ENCODE assay signal across 8 mouse cellular contexts in genomic region chr14:31660312-31661093, GRCm38 (mm10). TPM values are rescaled to one million over a fixed set of nuclear protein-coding genes. Genes with fewer than 3 reads are reported as not detected.
DNase-seq lines count a peak whose midpoint lies in the region; ATAC-seq lines count a peak whose summit lies in the region.

No protein-coding gene starts in this region.

- peaks cover 56% of the 10 kb centered on the region for H3K4me1 ChIP-seq in lung, embryonic 16.5 days (replicated peaks; ENCODE audit: control insufficient read depth, insufficient read depth, low read length)
- peaks cover 65% of the 10 kb centered on the region for H3K4me1 ChIP-seq in forebrain, embryonic 13.5 days
- peaks cover 60% of the 10 kb centered on the region for H3K4me1 ChIP-seq in intestine, embryonic 16.5 days (ENCODE audit: control insufficient read depth, insufficient read depth, low read length)
- H3K4me1 ChIP-seq in stomach, embryonic 16.5 days (ENCODE audit: control insufficient read depth, insufficient read depth, low read length) = peaks cover 73% of the 10 kb centered on the region

- DNase-seq in lung, postnatal 4 days = no peak
- no peak for DNase-seq in right cerebral cortex, postnatal 36 days (ENCODE audit: low spot score in 2 of 2)
- DNase-seq in liver = no peak
- no peak for DNase-seq in cerebellum, postnatal 36 days

- H3K4me2 ChIP-seq in lung, embryonic 16.5 days (ENCODE audit: low read depth, low read length) = no peak overlapping the region
- H3K4me2 ChIP-seq in forebrain, embryonic 13.5 days = no peak overlapping the region; the same call in 1 of the 2 replicates
- H3K4me2 ChIP-seq in intestine, embryonic 16.5 days (ENCODE audit: low read depth, low read length) = no peak overlapping the region
- no peak overlapping the region for H3K4me2 ChIP-seq in stomach, embryonic 16.5 days (ENCODE audit: low read depth, low read length)

- 76% methylated on average over 7 of the region's 7 CpGs for WGBS in lung, embryonic 16.5 days
- WGBS in forebrain, embryonic 13.5 days = 35% methylated on average over 7 of the region's 7 CpGs
- 55% methylated on average over 7 of the region's 7 CpGs for WGBS in intestine, embryonic 16.5 days
- WGBS in stomach, embryonic 16.5 days = 63% methylated on average over 7 of the region's 7 CpGs

- H3K27ac ChIP-seq in lung, embryonic 16.5 days (ENCODE audit: low read length) = peak overlapping the region; percentile 21
- peak overlapping the region; percentile 99 for H3K27ac ChIP-seq in forebrain, embryonic 13.5 days
- H3K27ac ChIP-seq in intestine, embryonic 16.5 days (ENCODE audit: low read length) = peak overlapping the region; percentile 74
- H3K27ac ChIP-seq in stomach, embryonic 16.5 days (ENCODE audit: low read length) = peak overlapping the region; percentile 100

- 0 out of 2 replicates have a peak overlapping the region, but pooled peaks have one; percentile 10 for H3K9ac ChIP-seq in lung, embryonic 16.5 days (ENCODE audit: low read length)
- no peak overlapping the region for H3K9ac ChIP-seq in forebrain, embryonic 13.5 days
- H3K9ac ChIP-seq in intestine, embryonic 16.5 days (ENCODE audit: low read depth, low read length) = no peak overlapping the region
- no peak overlapping the region for H3K9ac ChIP-seq in stomach, embryonic 16.5 days (ENCODE audit: low read length)

- no peaks in the 10 kb centered on the region for H3K27me3 ChIP-seq in lung, embryonic 16.5 days (ENCODE audit: control insufficient read depth, insufficient read depth, low read depth, low read length)
- no peaks in the 10 kb centered on the region for H3K27me3 ChIP-seq in forebrain, embryonic 13.5 days
- H3K27me3 ChIP-seq in intestine, embryonic 16.5 days (replicated peaks; ENCODE audit: control insufficient read depth, insufficient read depth, low read length) = no peaks in the 10 kb centered on the region
- no peaks in the 10 kb centered on the region for H3K27me3 ChIP-seq in stomach, embryonic 16.5 days (ENCODE audit: control insufficient read depth, insufficient read depth, low read length)

- no peaks in the 10 kb centered on the region for H3K36me3 ChIP-seq in lung, embryonic 16.5 days (ENCODE audit: control insufficient read depth, insufficient read depth, low read length)
- H3K36me3 ChIP-seq in forebrain, embryonic 13.5 days (ENCODE audit: poor library complexity, severe bottlenecking) = no peaks in the 10 kb centered on the region
- H3K36me3 ChIP-seq in intestine, embryonic 16.5 days (ENCODE audit: control insufficient read depth, insufficient read depth, low read length) = no peaks in the 10 kb centered on the region
- no peaks in the 10 kb centered on the region for H3K36me3 ChIP-seq in stomach, embryonic 16.5 days (ENCODE audit: control insufficient read depth, insufficient read depth, low read length)

- no peak for ATAC-seq in lung, embryonic 16.5 days (ENCODE audit: low read depth)
- peak; percentile 17; the same call in 1 of the 2 replicates for ATAC-seq in forebrain, embryonic 13.5 days
- ATAC-seq in intestine, embryonic 16.5 days = no peak
- no peak for ATAC-seq in stomach, embryonic 16.5 days (ENCODE audit: insufficient read depth, low FRiP score)

- H3K4me3 ChIP-seq in lung, embryonic 16.5 days (ENCODE audit: low read length) = no peak overlapping the region
- H3K4me3 ChIP-seq in forebrain, embryonic 13.5 days = no peak overlapping the region
- H3K4me3 ChIP-seq in intestine, embryonic 16.5 days (ENCODE audit: low read length) = no peak overlapping the region
- H3K4me3 ChIP-seq in stomach, embryonic 16.5 days (replicated peaks; ENCODE audit: low read length) = no peak overlapping the region

- H3K9me3 ChIP-seq in lung, embryonic 16.5 days (ENCODE audit: control insufficient read depth, low read length) = no peaks in the 10 kb centered on the region
- no peaks in the 10 kb centered on the region for H3K9me3 ChIP-seq in forebrain, embryonic 13.5 days (replicated peaks)
- no peaks in the 10 kb centered on the region for H3K9me3 ChIP-seq in intestine, embryonic 16.5 days (ENCODE audit: control insufficient read depth, low read length)
- H3K9me3 ChIP-seq in stomach, embryonic 16.5 days (replicated peaks; ENCODE audit: control insufficient read depth, low read length) = no peaks in the 10 kb centered on the region

RNA-seq across cellular contexts. Expression of gene Hacl1, which starts 19.4 kb away (rescaled TPM):
- polyA plus RNA-seq in lung, embryonic 16.5 days (2015; fragmentation: Nextera tagmentation; extraction: Ambion mirVana) = 11.4 and 12.7 TPM in 2 replicates
- polyA plus RNA-seq in forebrain, embryonic 13.5 days (2015; fragmentation: Nextera tagmentation; extraction: Ambion mirVana) = 7.7 and 8.9 TPM in 2 replicates
- 19.9 and 26.1 TPM in 2 replicates for polyA plus RNA-seq in intestine, embryonic 16.5 days (2015; fragmentation: Nextera tagmentation; extraction: Ambion mirVana)
- polyA plus RNA-seq in stomach, embryonic 16.5 days (2015; fragmentation: Nextera tagmentation; extraction: Ambion mirVana) = 12.5 and 13.1 TPM in 2 replicates

RNA-seq across cellular contexts. Expression of gene Btd, which starts 19.7 kb away (rescaled TPM):
- polyA plus RNA-seq in lung, embryonic 16.5 days (2015; fragmentation: Nextera tagmentation; extraction: Ambion mirVana) = 27.8 and 28.6 TPM in 2 replicates
- polyA plus RNA-seq in forebrain, embryonic 13.5 days (2015; fragmentation: Nextera tagmentation; extraction: Ambion mirVana) = 12.5 and 12.7 TPM in 2 replicates
- polyA plus RNA-seq in intestine, embryonic 16.5 days (2015; fragmentation: Nextera tagmentation; extraction: Ambion mirVana) = 30.0 and 31.2 TPM in 2 replicates
- polyA plus RNA-seq in stomach, embryonic 16.5 days (2015; fragmentation: Nextera tagmentation; extraction: Ambion mirVana) = 29.0 and 31.8 TPM in 2 replicates

RNA-seq across cellular contexts. Expression of gene Gm49387, which starts 19.8 kb away (rescaled TPM):
- 0.45 and 1.6 TPM in 2 replicates for polyA plus RNA-seq in lung, embryonic 16.5 days (2015; fragmentation: Nextera tagmentation; extraction: Ambion mirVana)
- polyA plus RNA-seq in forebrain, embryonic 13.5 days (2015; fragmentation: Nextera tagmentation; extraction: Ambion mirVana) = not detected in 2 replicates
- 3.0 and 4.3 TPM in 2 replicates for polyA plus RNA-seq in intestine, embryonic 16.5 days (2015; fragmentation: Nextera tagmentation; extraction: Ambion mirVana)
- polyA plus RNA-seq in stomach, embryonic 16.5 days (2015; fragmentation: Nextera tagmentation; extraction: Ambion mirVana) = 0.77 and 1.5 TPM in 2 replicates

Comparison
In these comparisons a context has a peak if more than half of its experiments do, and no peak if none do; other contexts are left out.
1. H3K27ac ChIP-seq: peak in every context shown above with its lines; median percentile 100 in stomach, embryonic 16.5 days; 99 in forebrain, embryonic 13.5 days; 74 in intestine, embryonic 16.5 days; 21 in lung, embryonic 16.5 days.